Mouse (Mus musculus): ENCODE measurements around the gene Snca.
"Not testable (repeated sequence)": the region's sequence is repeated elsewhere in the genome, so short reads cannot be mapped to it uniquely, and the experiment has no call there.

The Snca gene

GRCm38 (mm10) chr6:60724110-60724829 lies 105.4 kb downstream of the Snca start:
- in situ Hi-C loops (cut with MboI; ENCODE audit: unreplicated experiment in 2 of 2), result no loop called here

GRCm38 (mm10) chr6:60717566-60717965 lies 112.1 kb downstream of the Snca start:
- in situ Hi-C loops (cut with MboI; ENCODE audit: unreplicated experiment in 2 of 2), result no loop called here

GRCm38 (mm10) chr6:60709997-60710471 lies 119.6 kb downstream of the Snca start:
- in situ Hi-C loops (cut with MboI; ENCODE audit: unreplicated experiment in 2 of 2), result no loop called here

- in situ Hi-C loops (cut with MboI; ENCODE audit: unreplicated experiment in 2 of 2), result no loop called here
Observed at GRCm38 (mm10) chr6:60698072-60698471, 131.6 kb downstream of the Snca start.

GRCm38 (mm10) chr6:60687048-60687447 lies 142.6 kb downstream of the Snca start:
- in situ Hi-C loops (cut with MboI; ENCODE audit: unreplicated experiment in 2 of 2), result not testable (repeated sequence)

- in situ Hi-C loops (cut with MboI; ENCODE audit: unreplicated experiment in 2 of 2), result no loop called here
Observed at GRCm38 (mm10) chr6:60682233-60682632, 147.4 kb downstream of the Snca start.
